ENCODE assay signal across 8 mouse cellular contexts in the genomic region with DNA sequence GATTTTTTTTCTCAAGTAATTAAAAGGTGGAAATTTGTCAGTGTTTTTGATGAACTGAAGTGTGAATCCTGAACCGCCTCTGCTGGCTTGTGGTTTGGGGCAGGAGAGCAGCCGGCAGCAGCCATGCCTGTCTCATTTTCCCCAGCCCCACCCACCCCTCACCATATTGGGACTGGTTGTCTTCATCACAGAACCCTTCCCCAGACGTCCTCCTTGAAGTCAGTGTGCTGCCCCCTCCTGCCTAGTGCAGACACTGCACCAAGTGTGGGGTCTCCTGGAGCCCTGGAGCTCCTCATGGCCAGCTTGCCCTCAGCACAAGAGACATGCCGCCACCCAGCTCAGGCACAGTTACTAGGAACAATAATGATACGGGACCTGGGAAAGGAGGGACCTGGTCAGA. TPM values are rescaled to one million over a fixed set of nuclear protein-coding genes. Genes with fewer than 3 reads are reported as not detected.
DNase-seq lines count a peak whose midpoint lies in the region; ATAC-seq and TF ChIP-seq lines count a peak whose summit lies in the region.

No protein-coding gene starts in this region.

- no peak overlapping the region for H3K4me3 ChIP-seq in midbrain, embryonic 14.5 days (replicated peaks; ENCODE audit: low read depth, low read length)
- H3K4me3 ChIP-seq in midbrain, postnatal 0 days (ENCODE audit: low read depth, low read length), result no peak overlapping the region
- no peak overlapping the region for H3K4me3 ChIP-seq in macrophage (ENCODE audit: inconsistent target)

- TF ChIP-seq CTCF in midbrain, postnatal 0 days (IDR thresholded peaks at IDR 0.05), result no peak

- ATAC-seq in midbrain, embryonic 14.5 days (ENCODE audit: low FRiP score, low TSS enrichment), result no peak
- ATAC-seq in midbrain, postnatal 0 days (ENCODE audit: low FRiP score), result no peak

- no peak overlapping the region for H3K9ac ChIP-seq in midbrain, embryonic 14.5 days (replicated peaks; ENCODE audit: low read length)
- H3K9ac ChIP-seq in midbrain, postnatal 0 days (replicated peaks; ENCODE audit: low read length, poor library complexity, severe bottlenecking), result no peak overlapping the region

- peaks cover 80% of the 10 kb centered on the region for H3K79me2 ChIP-seq in macrophage (ENCODE audit: inconsistent target)

- no peaks in the 10 kb centered on the region for H3K9me3 ChIP-seq in midbrain, embryonic 14.5 days (ENCODE audit: control insufficient read depth, low read length)
- H3K9me3 ChIP-seq in midbrain, postnatal 0 days (ENCODE audit: low read length), result no peaks in the 10 kb centered on the region

- DNase-seq in adrenal gland, postnatal 10 days, result peak; percentile 49
- no peak for DNase-seq in adrenal gland, adult 2 months
- DNase-seq in midbrain, embryonic 14.5 days, result peak; percentile 12
- DNase-seq in midbrain, postnatal 0 days (ENCODE audit: low spot score), result no peak
- no peak for DNase-seq in frontal cortex, postnatal 14 days (ENCODE audit: low spot score in 2 of 2)
- DNase-seq in frontal cortex, adult 2 months (ENCODE audit: extremely low spot score in 1 of 2, low spot score in 1 of 2), result no peak
- DNase-seq in gastrocnemius, adult 18-20 months (ENCODE audit: low spot score), result no peak

- H3K27ac ChIP-seq in midbrain, embryonic 14.5 days (replicated peaks; ENCODE audit: low read depth, low read length), result no peak overlapping the region
- H3K27ac ChIP-seq in midbrain, postnatal 0 days (ENCODE audit: low read depth, low read length), result no peak overlapping the region
- peak overlapping the region; percentile 100 for H3K27ac ChIP-seq in macrophage

- H3K4me1 ChIP-seq in midbrain, embryonic 14.5 days (ENCODE audit: control insufficient read depth, insufficient read depth, low read length), result no peaks in the 10 kb centered on the region
- no peaks in the 10 kb centered on the region for H3K4me1 ChIP-seq in midbrain, postnatal 0 days (ENCODE audit: insufficient read depth, low read length)

- 31% methylated on average over 5 of the region's 5 CpGs for WGBS in midbrain, embryonic 14.5 days
- 41% methylated on average over 5 of the region's 5 CpGs for WGBS in midbrain, postnatal 0 days
- 44% methylated on average over 5 of the region's 5 CpGs for WGBS in macrophage (ENCODE audit: missing documents)

- H3K4me2 ChIP-seq in midbrain, embryonic 14.5 days (ENCODE audit: low read length), result no peak overlapping the region
- H3K4me2 ChIP-seq in midbrain, postnatal 0 days (ENCODE audit: low read depth, low read length, poor library complexity, severe bottlenecking), result no peak overlapping the region

- H3K27me3 ChIP-seq in midbrain, embryonic 14.5 days (ENCODE audit: control insufficient read depth, insufficient read depth, low read length), result no peaks in the 10 kb centered on the region
- H3K27me3 ChIP-seq in midbrain, postnatal 0 days (ENCODE audit: insufficient read depth, low read length), result no peaks in the 10 kb centered on the region

- no peaks in the 10 kb centered on the region for H3K36me3 ChIP-seq in midbrain, embryonic 14.5 days (ENCODE audit: control insufficient read depth, insufficient read depth, low read length)
- no peaks in the 10 kb centered on the region for H3K36me3 ChIP-seq in midbrain, postnatal 0 days (ENCODE audit: insufficient read depth, low read length)
- no peaks in the 10 kb centered on the region for H3K36me3 ChIP-seq in macrophage (ENCODE audit: inconsistent target)

RNA-seq across cellular contexts. Expression of a gene that starts 12.9 kb away (rescaled TPM):
- 1 to 10 TPM; 5.9 to 7.0 TPM for total RNA-seq in adrenal gland, postnatal 10 days (2021)
- total RNA-seq in adrenal gland, adult 2 months (2021), result 10 to 100 TPM; 15.5 to 31.7 TPM
- 14.7 and 15.9 TPM in 2 replicates for polyA plus RNA-seq in adrenal gland, adult 2 months (2012; rRNA removed)
- polyA plus RNA-seq in midbrain, embryonic 14.5 days (2014; fragmentation: Nextera tagmentation; extraction: Ambion mirVana), result 21.7 and 30.6 TPM in 2 replicates
- total RNA-seq in midbrain, postnatal 0 days (2014; rRNA removed), result 35.5 and 44.1 TPM in 2 replicates
- 17.6 and 20.3 TPM in 2 replicates for polyA plus RNA-seq in midbrain, postnatal 0 days (2015; fragmentation: Nextera tagmentation; extraction: Ambion mirVana)
- total RNA-seq in macrophage (2018; cell fraction: chromatin; rRNA removed), result 100 to 1,000 TPM; 175 to 607 (median 366) TPM
- 100 to 1,000 TPM in 18 of 26 experiments, 10 to 100 TPM in 8; 68.6 to 194 (median 120) TPM for total RNA-seq in macrophage (2018; cell fraction: cytosol; rRNA removed)
- 100 to 1,000 TPM; 130 to 352 (median 231) TPM for total RNA-seq in macrophage (2018; cell fraction: nucleus; rRNA removed)
- 112 to 135 TPM (median 116 TPM) in 3 replicates for polyA plus RNA-seq in macrophage (2018)
- 3.5 and 4.8 TPM in 2 replicates for polyA plus RNA-seq in frontal cortex, adult 2 months (2012; rRNA removed)
- 1 to 10 TPM in 1 of 2 experiments, under 1 TPM in 1; 0.59 to 1.4 TPM for total RNA-seq in gastrocnemius, adult 18-20 months (2021)

RNA-seq across cellular contexts. Expression of a gene that starts 24.7 kb away (rescaled TPM):
- 10 to 100 TPM; 10.6 to 16.1 TPM for total RNA-seq in adrenal gland, postnatal 10 days (2021)
- 10 to 100 TPM; 12.8 to 14.8 TPM for total RNA-seq in adrenal gland, adult 2 months (2021)
- 55.1 and 55.3 TPM in 2 replicates for polyA plus RNA-seq in adrenal gland, adult 2 months (2012; rRNA removed)
- polyA plus RNA-seq in midbrain, embryonic 14.5 days (2014; fragmentation: Nextera tagmentation; extraction: Ambion mirVana), result 5.9 and 6.2 TPM in 2 replicates
- total RNA-seq in midbrain, postnatal 0 days (2014; rRNA removed), result 10.3 and 12.8 TPM in 2 replicates
- polyA plus RNA-seq in midbrain, postnatal 0 days (2015; fragmentation: Nextera tagmentation; extraction: Ambion mirVana), result 12.6 and 13.6 TPM in 2 replicates
- 100 to 1,000 TPM; 108 to 396 (median 174) TPM for total RNA-seq in macrophage (2018; cell fraction: chromatin; rRNA removed)
- 10 to 100 TPM; 16.4 to 32.3 (median 19.7) TPM for total RNA-seq in macrophage (2018; cell fraction: cytosol; rRNA removed)
- total RNA-seq in macrophage (2018; cell fraction: nucleus; rRNA removed), result 100 to 1,000 TPM in 14 of 26 experiments, 10 to 100 TPM in 12; 60.1 to 370 (median 104) TPM
- polyA plus RNA-seq in macrophage (2018), result 20.0 to 28.2 TPM (median 24.5 TPM) in 3 replicates
- polyA plus RNA-seq in frontal cortex, adult 2 months (2012; rRNA removed), result 28.9 and 38.8 TPM in 2 replicates
- total RNA-seq in gastrocnemius, adult 18-20 months (2021), result 1 to 10 TPM; 1.8 to 3.8 TPM

RNA-seq across cellular contexts. Expression of a gene that starts 34.9 kb away (rescaled TPM):
- 100 to 1,000 TPM; 135 to 182 TPM for total RNA-seq in adrenal gland, postnatal 10 days (2021)
- 100 to 1,000 TPM; 160 to 168 TPM for total RNA-seq in adrenal gland, adult 2 months (2021)
- 123 and 134 TPM in 2 replicates for polyA plus RNA-seq in adrenal gland, adult 2 months (2012; rRNA removed)
- 204 and 221 TPM in 2 replicates for polyA plus RNA-seq in midbrain, embryonic 14.5 days (2014; fragmentation: Nextera tagmentation; extraction: Ambion mirVana)
- total RNA-seq in midbrain, postnatal 0 days (2014; rRNA removed), result 284 and 301 TPM in 2 replicates
- polyA plus RNA-seq in midbrain, postnatal 0 days (2015; fragmentation: Nextera tagmentation; extraction: Ambion mirVana), result 161 and 166 TPM in 2 replicates
- total RNA-seq in macrophage (2018; cell fraction: chromatin; rRNA removed), result 100 to 1,000 TPM; 113 to 315 (median 212) TPM
- total RNA-seq in macrophage (2018; cell fraction: cytosol; rRNA removed), result 100 to 1,000 TPM in 22 of 26 experiments, 10 to 100 TPM in 4; 93.8 to 151 (median 117) TPM
- total RNA-seq in macrophage (2018; cell fraction: nucleus; rRNA removed), result 100 to 1,000 TPM in 25 of 26 experiments, 10 to 100 TPM in 1; 98.1 to 214 (median 158) TPM
- polyA plus RNA-seq in macrophage (2018), result 107 to 147 TPM (median 116 TPM) in 3 replicates
- polyA plus RNA-seq in frontal cortex, adult 2 months (2012; rRNA removed), result 331 and 332 TPM in 2 replicates
- total RNA-seq in gastrocnemius, adult 18-20 months (2021), result 10 to 100 TPM; 71.6 to 73.0 TPM

Comparison
In these comparisons a context has a peak if more than half of its experiments do, and no peak if none do; other contexts are left out.
1. DNase-seq: peak in adrenal gland, postnatal 10 days (single experiment) and midbrain, embryonic 14.5 days (single experiment); none in adrenal gland, adult 2 months (single experiment), midbrain, postnatal 0 days (single experiment), frontal cortex, postnatal 14 days (0 of 2), frontal cortex, adult 2 months (0 of 2) and gastrocnemius, adult 18-20 months (single experiment).